Mouse (Mus musculus) urinary bladder, postnatal 0 days (tissue): ENCODE results near the gene 5730480H06Rik. TPM values are rescaled to one million over a fixed set of nuclear protein-coding genes. Genes with fewer than 3 reads are reported as not detected.

ENCODE experiments used
- polyA plus RNA-seq: library from polyadenylated mRNA; unstranded; fragments of >200 nt; fragmentation: Nextera tagmentation; extraction: Ambion mirVana; gene quantifications from 2 replicates; pipeline ENCODE4 v1.2.1, GENCODE M21; 2015

Gene 5730480H06Rik
- 10.8 and 12.3 TPM in 2 replicates for polyA plus RNA-seq

DNA sequence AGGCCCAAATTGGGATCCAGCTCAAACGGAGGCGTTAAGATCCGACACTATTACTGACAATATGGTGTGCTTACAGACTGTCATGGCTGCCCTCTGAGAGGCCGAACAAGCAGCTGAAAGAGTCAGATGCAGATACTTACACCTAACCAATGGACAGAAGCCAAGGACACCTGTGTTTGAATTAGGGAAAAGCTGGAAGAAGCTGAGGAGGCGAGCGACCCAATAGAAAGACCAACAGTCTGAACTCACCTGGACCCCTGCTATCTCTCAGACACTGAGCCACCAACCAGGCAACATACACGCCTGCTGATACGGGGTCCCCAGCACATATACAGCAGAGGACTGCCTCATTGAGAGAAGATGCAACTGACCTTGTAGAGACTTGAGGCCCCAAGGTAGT is at the start of gene 5730480H06Rik:
5730480H06Rik (plus strand) TSS at position 301 of the 400 bp plus-strand sequence.

